Mouse (Mus musculus): ENCODE measurements around the gene Prmt6. TPM values are rescaled to one million over a fixed set of nuclear protein-coding genes. Genes with fewer than 3 reads are reported as not detected.

Prmt6 gene
- total RNA-seq (2014; rRNA removed) (36.6 and 41.4 TPM in 2 replicates), polyA plus RNA-seq (2015; fragmentation: Nextera tagmentation; extraction: Ambion mirVana) (23.8 and 25.1 TPM in 2 replicates)

DNA sequence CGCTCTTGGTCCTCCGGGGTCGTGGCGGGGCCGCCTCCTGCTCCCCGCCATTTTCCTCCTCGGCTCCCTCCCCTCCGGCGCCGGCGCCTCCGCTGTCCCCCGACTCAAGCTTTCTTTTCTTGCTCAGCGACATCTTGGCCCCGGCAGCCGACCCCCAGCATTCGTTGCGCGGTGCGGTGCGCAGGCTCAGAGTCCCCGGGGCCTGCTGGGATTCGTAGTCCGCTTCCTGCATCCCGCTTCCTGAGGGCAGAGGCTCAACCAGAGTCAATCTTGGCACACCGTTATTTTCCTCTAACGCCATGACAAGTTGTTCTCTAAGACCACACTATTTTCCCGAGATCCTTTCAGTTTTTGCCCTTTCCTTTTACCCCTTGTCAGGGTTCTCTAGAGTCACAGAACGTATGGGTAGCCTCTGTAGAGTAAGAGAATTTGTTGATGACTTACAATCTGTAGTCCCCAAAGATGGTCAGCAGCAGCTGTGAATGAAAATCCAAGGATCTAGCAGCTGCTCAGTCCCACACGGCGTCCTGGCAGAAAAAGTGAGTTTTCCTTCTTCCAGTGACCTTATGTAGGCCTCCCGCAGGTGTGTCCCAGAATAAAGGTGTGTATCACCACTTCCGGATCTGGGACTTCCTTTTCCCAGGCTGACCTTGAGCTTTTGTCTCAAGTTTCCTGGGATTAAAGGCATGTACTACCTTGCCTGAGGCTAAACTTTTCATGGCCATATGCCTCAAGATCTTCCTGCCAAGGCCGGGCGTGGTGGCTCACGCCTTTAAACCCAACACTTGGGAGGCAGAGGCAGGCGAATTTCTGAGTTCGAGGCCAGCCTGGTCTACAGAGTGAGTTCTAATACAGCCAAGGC is at the start of gene Prmt6:
TSS of gene Prmt6 (minus strand) at position 160 of the 862 bp plus-strand sequence.
- WGBS, result 21% methylated on average over 35 of the region's 38 CpGs
- peak within 1 kb of the TSS; percentile 94 for H3K27ac ChIP-seq
- H3K9me3 ChIP-seq (ENCODE audit: low read length), result no peaks in the 10 kb centered on the region
- no peaks in the 10 kb centered on the region for H3K27me3 ChIP-seq (ENCODE audit: insufficient read depth, low read length)
- peak within 1 kb of the TSS; percentile 95 for H3K9ac ChIP-seq (replicated peaks; ENCODE audit: low read length)
- H3K4me3 ChIP-seq (ENCODE audit: low read length), result peak within 1 kb of the TSS; percentile 91
- ATAC-seq (peak; percentile 94), DNase-seq (ENCODE audit: low spot score) (peak; percentile 95)
- TF ChIP-seq CTCF (IDR thresholded peaks at IDR 0.05; ENCODE audit: low read depth), result no peak
- 0 out of 2 replicates have a peak, but pooled peaks cover 5% of the 10 kb centered on the region for H3K36me3 ChIP-seq (ENCODE audit: insufficient read depth, low read length)
- peaks cover 9% of the 10 kb centered on the region; the same call in 1 of the 2 replicates for H3K4me1 ChIP-seq (ENCODE audit: insufficient read depth, low read length)
- peak within 1 kb of the TSS; percentile 70 for H3K4me2 ChIP-seq (ENCODE audit: low read depth, low read length)

- DNase-seq (ENCODE audit: low spot score) (no peak), ATAC-seq (no peak)
- no peak overlapping the region for H3K4me3 ChIP-seq (ENCODE audit: low read length)
- no peak for TF ChIP-seq CTCF (IDR thresholded peaks at IDR 0.05; ENCODE audit: low read depth)
- 79% methylated on average over 8 of the region's 8 CpGs for WGBS
- no peak overlapping the region for H3K27ac ChIP-seq
- H3K27me3 ChIP-seq (ENCODE audit: insufficient read depth, low read length), result no peaks in the 10 kb centered on the region
- H3K9me3 ChIP-seq (ENCODE audit: low read length), result no peaks in the 10 kb centered on the region
- no peak overlapping the region for H3K9ac ChIP-seq (replicated peaks; ENCODE audit: low read length)
- H3K36me3 ChIP-seq (ENCODE audit: insufficient read depth, low read length), result no peaks in the 10 kb centered on the region
- H3K4me2 ChIP-seq (ENCODE audit: low read depth, low read length), result no peak overlapping the region
- H3K4me1 ChIP-seq (ENCODE audit: insufficient read depth, low read length), result no peaks in the 10 kb centered on the region
Observed at GRCm38 (mm10) chr3:110290485-110291045, 39.8 kb upstream of the Prmt6 start.

DNA sequence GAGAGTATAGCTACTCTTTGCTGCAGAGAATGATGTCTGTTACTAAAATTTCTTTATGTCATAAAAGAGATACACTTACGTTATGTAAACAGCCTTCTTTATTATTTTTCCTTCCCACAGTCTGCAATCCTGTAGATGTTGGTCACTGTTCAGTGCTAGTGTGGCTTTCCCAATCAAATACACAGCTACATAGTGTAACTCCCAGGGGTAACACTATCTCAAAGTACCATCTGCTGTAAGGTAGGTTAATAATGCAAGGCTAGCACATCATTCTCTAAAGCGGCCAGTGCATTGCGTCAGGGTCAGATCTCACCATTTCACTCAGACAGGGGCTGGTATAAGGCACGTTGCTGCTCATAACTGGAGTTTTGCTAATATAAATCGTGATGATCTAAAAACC is 31.9 kb upstream of the Prmt6 start:
- Histone ChIP-seq H3K4me1 (ENCODE audit: insufficient read depth, low read length) (no peaks in the 10 kb centered on the region), H3K4me2 (ENCODE audit: low read depth, low read length) (no peak overlapping the region), H3K27ac (no peak overlapping the region), H3K27me3 (ENCODE audit: insufficient read depth, low read length) (no peaks in the 10 kb centered on the region), H3K4me3 (ENCODE audit: low read length) (no peak overlapping the region), H3K9me3 (ENCODE audit: low read length) (no peaks in the 10 kb centered on the region), H3K9ac (replicated peaks; ENCODE audit: low read length) (no peak overlapping the region), H3K36me3 (ENCODE audit: insufficient read depth, low read length) (no peaks in the 10 kb centered on the region)
- WGBS, result 72% methylated on average over 5 of the region's 5 CpGs
- no peak for ATAC-seq
- peak; percentile 10 for DNase-seq (ENCODE audit: low spot score)
- TF ChIP-seq CTCF (IDR thresholded peaks at IDR 0.05; ENCODE audit: low read depth), result no peak

GRCm38 (mm10) chr3:110267790-110268189 is 17.0 kb upstream of the Prmt6 start:
- Histone ChIP-seq H3K9ac (replicated peaks; ENCODE audit: low read length) (no peak overlapping the region), H3K4me2 (ENCODE audit: low read depth, low read length) (no peak overlapping the region), H3K27me3 (ENCODE audit: insufficient read depth, low read length) (no peaks in the 10 kb centered on the region), H3K4me3 (ENCODE audit: low read length) (no peak overlapping the region), H3K36me3 (ENCODE audit: insufficient read depth, low read length) (no peaks in the 10 kb centered on the region), H3K4me1 (ENCODE audit: insufficient read depth, low read length) (no peaks in the 10 kb centered on the region), H3K27ac (no peak overlapping the region), H3K9me3 (ENCODE audit: low read length) (no peaks in the 10 kb centered on the region)
- TF ChIP-seq CTCF (IDR thresholded peaks at IDR 0.05; ENCODE audit: low read depth), result no peak
- DNase-seq (ENCODE audit: low spot score) (no peak), ATAC-seq (no peak)
- WGBS, result 42% methylated on average over 2 of the region's 2 CpGs

- Histone ChIP-seq H3K4me3 (ENCODE audit: low read length) (no peak overlapping the region), H3K36me3 (ENCODE audit: insufficient read depth, low read length) (no peaks in the 10 kb centered on the region), H3K27me3 (ENCODE audit: insufficient read depth, low read length) (no peaks in the 10 kb centered on the region), H3K4me1 (ENCODE audit: insufficient read depth, low read length) (peaks cover 4% of the 10 kb centered on the region; the same call in 1 of the 2 replicates), H3K9ac (replicated peaks; ENCODE audit: low read length) (no peak overlapping the region), H3K27ac (no peak overlapping the region), H3K9me3 (ENCODE audit: low read length) (no peaks in the 10 kb centered on the region), H3K4me2 (ENCODE audit: low read depth, low read length) (no peak overlapping the region)
- 92% methylated on average over 4 of the region's 4 CpGs for WGBS
- DNase-seq (ENCODE audit: low spot score), result no peak
- TF ChIP-seq CTCF (IDR thresholded peaks at IDR 0.05; ENCODE audit: low read depth), result no peak
- ATAC-seq, result no peak
Observed at GRCm38 (mm10) chr3:110253105-110253504, 2.3 kb upstream of the Prmt6 start.

DNA sequence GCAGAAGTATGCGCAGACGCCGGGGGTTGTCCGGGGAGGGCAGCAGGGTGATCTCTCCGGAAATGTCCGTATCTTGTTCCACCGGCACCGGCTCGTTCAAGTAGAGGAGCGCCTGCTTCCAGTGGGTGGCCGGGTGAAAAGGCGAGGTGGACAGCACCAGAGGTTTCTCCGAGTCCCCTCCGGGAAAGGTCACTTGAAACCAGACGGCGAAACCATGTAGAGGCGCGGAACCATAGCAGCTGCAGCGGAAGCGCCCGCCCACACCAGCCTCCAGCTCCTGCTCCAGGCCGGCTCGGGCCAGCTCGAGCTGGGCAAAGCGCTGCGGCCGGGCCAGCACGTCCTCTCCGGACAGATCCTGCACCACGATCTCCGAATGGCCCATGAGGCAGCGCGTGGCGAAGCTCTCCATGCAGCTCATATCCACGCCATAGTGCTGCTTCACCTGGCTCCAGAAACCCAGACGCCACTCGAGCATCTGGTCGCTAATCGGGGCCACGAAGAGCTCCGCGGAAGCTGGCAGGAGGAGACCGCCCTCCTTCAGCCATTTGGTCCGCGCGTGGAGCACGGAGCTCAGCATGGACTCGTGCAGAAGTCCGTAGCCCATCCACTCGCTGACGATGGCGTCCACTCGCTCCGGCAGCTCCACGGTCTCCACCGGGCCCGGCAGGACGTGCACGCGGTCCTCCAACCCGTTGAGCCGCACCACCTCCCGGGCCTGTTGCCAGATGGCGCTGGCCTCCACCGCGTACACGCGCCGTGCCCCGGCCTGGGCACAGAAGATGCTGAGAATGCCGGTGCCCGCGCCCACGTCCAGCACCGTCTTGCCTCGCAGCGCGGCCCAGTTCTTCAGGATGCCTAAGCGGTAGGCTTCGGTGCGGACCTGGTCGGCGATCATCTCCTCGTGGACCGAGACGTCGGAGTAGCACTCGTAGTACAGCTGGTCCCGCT is 633 bp downstream of the Prmt6 start:
- peak; percentile 91 for ATAC-seq
- peak; percentile 78 for DNase-seq (ENCODE audit: low spot score)
- H3K9ac ChIP-seq (replicated peaks; ENCODE audit: low read length), result peak overlapping the region; percentile 95
- H3K36me3 ChIP-seq (ENCODE audit: insufficient read depth, low read length), result 0 out of 2 replicates have a peak, but pooled peaks cover 7% of the 10 kb centered on the region
- H3K9me3 ChIP-seq (ENCODE audit: low read length), result no peaks in the 10 kb centered on the region
- H3K27me3 ChIP-seq (ENCODE audit: insufficient read depth, low read length), result no peaks in the 10 kb centered on the region
- H3K27ac ChIP-seq, result peak overlapping the region; percentile 94
- WGBS, result under 1% methylated on average over 88 of the region's 89 CpGs
- TF ChIP-seq CTCF (IDR thresholded peaks at IDR 0.05; ENCODE audit: low read depth), result no peak; the same call in 1 of the 2 replicates
- peaks cover 9% of the 10 kb centered on the region; the same call in 1 of the 2 replicates for H3K4me1 ChIP-seq (ENCODE audit: insufficient read depth, low read length)
- peak overlapping the region; percentile 70 for H3K4me2 ChIP-seq (ENCODE audit: low read depth, low read length)
- peak overlapping the region; percentile 91 for H3K4me3 ChIP-seq (ENCODE audit: low read length)

Measured in hindbrain, postnatal 0 days (tissue).